Mouse (Mus musculus): Measurements from ENCODE around the gene Nckap5. TPM values are rescaled to one million over a fixed set of nuclear protein-coding genes. Genes with fewer than 3 reads are reported as not detected.

Gene Nckap5
- total RNA-seq, 2 experiments from 2014 or later: 1.5 to 1.7 TPM

DNA sequence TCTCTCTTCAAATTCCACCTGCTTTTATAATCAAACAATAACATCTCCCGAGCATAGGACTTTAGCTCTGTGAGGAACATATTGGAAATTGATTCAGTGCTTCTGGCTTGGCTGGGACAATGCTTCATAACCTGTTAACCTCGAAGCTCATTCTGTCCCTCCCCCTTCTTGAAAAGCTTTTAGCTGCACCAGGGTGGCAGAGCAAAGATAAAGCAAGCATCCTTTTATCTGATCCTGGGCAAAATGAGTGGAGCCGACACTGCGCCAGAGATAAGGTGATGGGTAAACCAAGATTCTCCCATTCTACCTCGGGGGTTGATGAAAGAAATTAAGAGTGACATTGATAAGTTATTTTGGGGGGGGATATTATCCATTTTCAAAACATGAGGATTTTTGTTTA lies 824.9 kb downstream of the Nckap5 start:
- DNase-seq: no peak
- intact Hi-C loops (cut with DNase I; ENCODE audit: low total_unique reads): no loop called here

GRCm38 (mm10) chr1:125996540-125996939 lies 834.1 kb downstream of the Nckap5 start:
- no peak for DNase-seq
- intact Hi-C loops (cut with DNase I; ENCODE audit: low total_unique reads): no loop called here

GRCm38 (mm10) chr1:125987803-125988202 lies 842.8 kb downstream of the Nckap5 start:
- intact Hi-C loops (cut with DNase I; ENCODE audit: low total_unique reads): no loop called here
- no peak for DNase-seq

- DNase-seq: no peak
- intact Hi-C loops (cut with DNase I; ENCODE audit: low total_unique reads): no loop called here
These were observed 846.0 kb downstream of the Nckap5 start for GRCm38 (mm10) chr1:125984570-125984969.

DNA sequence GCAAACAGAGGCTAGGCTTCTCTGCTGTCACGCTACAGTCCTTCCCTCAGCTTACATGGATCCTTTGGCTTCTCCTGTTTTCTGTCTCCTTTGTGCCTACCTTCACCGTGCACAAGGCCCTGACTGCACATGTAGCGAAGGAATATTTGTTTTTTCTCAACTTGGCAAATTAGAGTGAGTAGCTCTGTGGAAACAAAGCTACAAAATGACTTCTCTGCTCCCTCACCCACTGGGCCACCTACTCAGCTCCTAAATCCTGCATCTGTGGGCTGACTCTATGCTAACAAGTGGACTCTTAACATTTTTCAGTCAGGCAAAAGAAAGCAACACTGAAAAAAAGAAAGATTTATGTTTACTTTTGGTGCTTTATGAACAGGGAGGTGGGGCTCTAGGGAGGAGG lies 856.0 kb downstream of the Nckap5 start:
- DNase-seq: no peak
- intact Hi-C loops (cut with DNase I; ENCODE audit: low total_unique reads): no loop called here

DNA sequence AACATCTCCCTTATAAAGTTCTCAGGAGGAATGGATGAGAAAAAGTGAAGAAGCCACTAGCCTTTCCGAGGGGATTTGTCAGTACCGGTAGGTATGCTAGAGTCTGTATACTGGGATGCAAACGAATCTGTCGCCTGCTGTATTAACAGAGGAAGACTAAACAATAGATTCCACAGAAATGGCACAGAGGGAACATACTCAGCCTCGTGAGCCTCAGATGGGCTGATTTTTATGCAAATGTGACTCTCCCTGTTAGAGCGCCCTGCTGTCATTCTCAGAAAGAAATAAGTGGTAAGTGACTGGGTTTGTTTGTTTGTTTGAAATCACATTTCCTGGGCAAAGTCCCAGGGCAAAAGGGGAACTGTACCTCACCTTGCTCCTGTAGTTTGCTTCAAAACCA lies 858.7 kb downstream of the Nckap5 start:
- DNase-seq: no peak
- intact Hi-C loops (cut with DNase I; ENCODE audit: low total_unique reads): no loop called here

DNA sequence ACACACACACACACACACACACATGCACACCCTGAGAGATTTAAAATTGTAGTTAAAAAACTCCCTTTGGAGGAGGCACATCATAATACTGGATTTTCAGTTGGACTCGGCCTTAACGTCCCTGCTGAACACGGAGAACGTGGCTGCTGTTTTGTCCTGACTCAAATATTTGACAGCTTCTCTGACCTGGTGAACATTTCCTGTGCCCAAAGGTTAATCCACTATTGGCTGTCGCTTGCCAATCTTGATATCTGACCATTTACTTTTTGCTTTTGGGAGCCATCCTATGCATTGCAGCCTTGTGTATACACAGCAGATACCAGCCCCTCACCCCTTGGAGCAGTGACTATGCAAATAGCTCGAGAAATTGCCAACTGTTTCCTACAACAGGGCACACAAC lies 862.9 kb downstream of the Nckap5 start:
- DNase-seq: no peak
- intact Hi-C loops (cut with DNase I; ENCODE audit: low total_unique reads): no loop called here

DNA sequence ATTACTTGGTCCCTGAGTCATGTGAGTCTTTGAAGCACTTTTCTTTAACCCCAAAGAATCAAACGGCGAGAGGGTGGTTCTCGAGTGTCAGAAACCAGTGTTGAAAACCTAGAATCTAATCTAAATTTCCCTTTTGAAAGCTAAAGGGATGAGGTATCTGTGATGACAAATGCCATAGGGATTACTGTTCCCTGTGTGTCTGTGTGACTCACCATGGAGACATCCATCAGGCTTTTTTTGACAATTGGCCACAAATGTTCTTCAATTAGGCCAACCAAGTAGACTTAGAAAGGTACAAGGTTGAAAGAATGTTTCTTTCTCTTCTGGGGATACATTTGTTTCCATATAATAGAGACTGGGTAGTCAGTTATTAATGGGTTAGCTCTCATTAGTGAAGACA lies 879.6 kb downstream of the Nckap5 start:
- DNase-seq: no peak
- intact Hi-C loops (cut with DNase I; ENCODE audit: low total_unique reads): no loop called here

- intact Hi-C loops (cut with DNase I; ENCODE audit: low total_unique reads): no loop called here
- DNase-seq: no peak
These were observed 881.5 kb downstream of the Nckap5 start for GRCm38 (mm10) chr1:125949076-125949475.

- intact Hi-C loops (cut with DNase I; ENCODE audit: low total_unique reads): no loop called here
- DNase-seq: no peak
These were observed 885.5 kb downstream of the Nckap5 start for GRCm38 (mm10) chr1:125945136-125945535.

GRCm38 (mm10) chr1:125943305-125943704 lies 887.3 kb downstream of the Nckap5 start:
- DNase-seq: no peak
- intact Hi-C loops (cut with DNase I; ENCODE audit: low total_unique reads): no loop called here

- no peak for DNase-seq
- intact Hi-C loops (cut with DNase I; ENCODE audit: low total_unique reads): no loop called here
These were observed 905.1 kb downstream of the Nckap5 start for GRCm38 (mm10) chr1:125925486-125925885.

DNA sequence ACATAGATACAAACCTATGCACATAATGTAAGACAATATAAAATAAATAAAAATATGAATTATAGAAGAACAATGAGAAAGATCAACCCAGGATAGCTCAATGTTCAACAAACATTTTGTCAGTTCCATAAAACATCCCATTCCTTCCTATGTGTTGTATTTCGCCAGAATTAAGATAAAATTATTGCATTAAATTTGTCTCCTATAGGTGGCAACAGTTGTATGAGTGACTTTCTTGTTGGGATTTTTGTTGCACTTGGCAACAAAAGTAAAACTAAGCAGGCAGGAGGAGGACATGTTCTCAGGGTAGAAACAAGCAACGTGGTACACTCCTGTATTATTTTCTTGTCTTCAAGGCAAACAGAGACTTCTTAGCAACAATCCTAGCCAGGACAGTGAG lies 907.5 kb downstream of the Nckap5 start:
- DNase-seq: no peak
- intact Hi-C loops (cut with DNase I; ENCODE audit: low total_unique reads): no loop called here

- intact Hi-C loops (cut with DNase I; ENCODE audit: low total_unique reads): no loop called here
These were observed 909.9 kb downstream of the Nckap5 start for GRCm38 (mm10) chr1:125920696-125921095.

GRCm38 (mm10) chr1:125912601-125913600 lies 917.7 kb downstream of the Nckap5 start, which contains the start of gene Lypd1:
Lypd1 (minus strand) TSS chr1:125913101.
- intact Hi-C loops (cut with DNase I; ENCODE audit: low total_unique reads): no loop called here
- no peak for DNase-seq

More at GRCm38 (mm10) chr1:125920696-125921095, 909.9 kb downstream of the Nckap5 start:
- no peak for DNase-seq

- intact Hi-C loops (cut with DNase I; ENCODE audit: low total_unique reads): no loop called here
- peak; percentile 12 for DNase-seq
These were observed 918.6 kb downstream of the Nckap5 start for GRCm38 (mm10) chr1:125911901-125912445.

GRCm38 (mm10) chr1:125911337-125911900 lies 919.2 kb downstream of the Nckap5 start:
- intact Hi-C loops (cut with DNase I; ENCODE audit: low total_unique reads): no loop called here

DNA sequence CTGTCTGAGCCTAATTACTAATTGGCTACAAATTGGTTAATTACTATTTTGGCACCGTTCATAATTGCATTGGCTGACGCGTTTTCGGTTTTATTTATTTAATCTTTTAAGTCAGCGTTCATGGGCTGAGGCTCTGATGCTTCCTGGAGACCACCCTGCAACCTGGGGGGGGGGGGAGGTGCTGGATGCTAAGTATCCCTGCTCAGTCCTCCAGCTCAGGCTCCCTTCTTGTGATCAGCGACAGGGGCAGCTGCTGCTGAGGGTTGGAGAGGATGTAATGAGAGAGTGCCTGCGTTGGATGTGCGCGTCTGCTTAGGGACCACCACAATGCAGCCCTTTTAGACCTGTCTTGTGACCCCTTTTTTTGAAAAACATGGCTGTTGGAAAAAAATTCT lies 919.7 kb downstream of the Nckap5 start:
- DNase-seq: no peak
- intact Hi-C loops (cut with DNase I; ENCODE audit: low total_unique reads): no loop called here

More at GRCm38 (mm10) chr1:125911337-125911900, 919.2 kb downstream of the Nckap5 start:
- DNase-seq: peak; percentile 6

DNA sequence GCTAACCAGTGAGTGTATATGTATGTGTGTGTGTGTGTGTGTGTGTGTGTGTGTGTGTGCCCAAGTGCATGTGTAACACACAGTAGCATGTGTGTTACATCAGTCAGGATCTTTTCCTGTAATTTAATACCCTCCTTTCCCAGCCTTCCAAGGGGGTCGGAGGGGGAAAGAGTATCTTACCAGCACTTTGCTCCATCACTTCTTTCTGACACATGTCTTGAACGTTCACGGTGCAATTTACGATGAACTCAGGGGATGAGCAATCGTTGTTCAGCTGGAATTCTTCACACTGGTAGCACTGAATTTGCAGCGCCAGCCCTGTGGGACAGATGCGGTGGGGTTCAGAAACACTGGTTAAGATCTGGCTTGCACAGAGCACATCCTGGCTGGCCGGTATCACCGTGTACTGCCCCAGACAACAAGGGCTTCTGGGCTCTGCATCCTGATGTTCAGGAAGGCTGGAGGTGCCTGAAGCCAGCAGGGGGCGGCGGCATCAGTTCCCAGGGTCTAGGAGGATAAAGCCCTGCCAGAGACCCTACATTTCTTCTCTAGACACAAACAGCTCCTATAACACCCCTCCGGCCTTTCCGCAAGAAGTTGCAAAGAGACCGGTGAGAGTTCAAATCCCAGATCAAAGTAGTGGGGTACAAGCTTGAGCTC lies 920.3 kb downstream of the Nckap5 start:
- intact Hi-C loops (cut with DNase I; ENCODE audit: low total_unique reads): no loop called here
- DNase-seq: peak; percentile 9

DNA sequence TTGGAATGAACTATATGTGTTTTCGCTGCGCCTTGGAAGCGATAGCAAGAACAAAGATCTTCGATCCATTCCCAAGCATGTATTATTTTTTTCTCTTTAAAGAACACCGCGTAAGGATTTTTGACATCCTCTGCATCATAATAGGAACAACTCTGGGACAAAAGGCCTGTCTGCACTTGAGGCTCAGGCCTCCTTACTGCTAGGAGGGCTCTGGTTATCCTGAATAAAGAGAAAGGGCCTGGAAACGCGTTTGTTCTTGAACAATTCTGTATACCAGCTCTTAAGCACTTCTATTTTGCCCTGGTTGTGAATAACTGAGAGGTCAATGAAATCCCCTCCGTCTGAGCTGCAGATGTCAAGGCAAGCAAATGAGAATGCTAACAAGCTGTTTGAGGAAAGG lies 937.4 kb downstream of the Nckap5 start:
- DNase-seq: no peak
- intact Hi-C loops (cut with DNase I; ENCODE audit: low total_unique reads): no loop called here

Data from gastrocnemius, postnatal 14 days (tissue).